In the genomic region with DNA sequence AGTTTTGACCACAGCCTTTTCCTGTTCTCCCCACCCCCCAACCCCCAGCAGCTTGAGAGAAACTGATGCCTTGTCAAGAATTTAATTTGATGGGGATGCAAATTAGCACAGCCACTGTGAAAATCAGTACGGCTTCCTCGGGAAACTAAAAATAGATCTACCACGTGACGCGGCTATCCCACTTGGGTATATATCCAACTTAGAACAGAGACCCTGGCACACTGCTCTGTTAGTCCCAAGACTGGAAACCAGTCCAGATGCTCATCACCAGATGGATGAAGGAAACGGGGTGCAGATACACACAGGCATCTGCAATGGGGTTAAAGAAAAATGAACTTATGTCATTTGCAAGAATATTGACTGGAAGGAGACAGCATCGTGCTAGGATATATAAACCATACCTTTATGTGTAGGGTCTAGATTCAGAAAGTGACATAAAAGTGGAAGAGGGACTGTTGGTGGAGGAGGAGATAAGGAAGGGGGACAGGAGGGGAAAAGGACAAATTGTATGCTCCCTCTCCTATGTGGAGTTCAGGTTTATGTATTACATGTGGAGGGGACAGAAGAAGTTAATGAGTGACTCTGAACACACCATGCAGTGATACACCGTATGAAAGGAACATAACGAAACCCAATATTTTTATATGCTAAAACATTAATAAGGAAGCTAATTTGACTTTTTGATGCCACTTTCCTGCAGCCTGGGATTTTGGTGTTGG, we compare ENCODE assay signal across 13 mouse cellular contexts. TPM values are rescaled to one million over a fixed set of nuclear protein-coding genes. Genes with fewer than 3 reads are reported as not detected.
DNase-seq lines count a peak whose midpoint lies in the region; ATAC-seq lines count a peak whose summit lies in the region.
"Had no signal": no experiment of that assay in that cellular context is flagged by ENCODE, and none has a peak within 500 bp of the region (broad histone marks: within the 10 kb centered on the region; RNA-seq: fewer than 3 reads in every experiment).

No protein-coding gene starts in this region.

- no peaks in the 10 kb centered on the region for H3K9me3 ChIP-seq in heart, embryonic 13.5 days
- H3K9me3 ChIP-seq in midbrain, embryonic 11.5 days (ENCODE audit: control insufficient read depth, low read length), result no peaks in the 10 kb centered on the region
- no peaks in the 10 kb centered on the region for H3K9me3 ChIP-seq in midbrain, embryonic 16.5 days (replicated peaks; ENCODE audit: control insufficient read depth, low read length, poor library complexity, severe bottlenecking)
- no peaks in the 10 kb centered on the region for H3K9me3 ChIP-seq in liver, embryonic 12.5 days (replicated peaks)
- H3K9me3 ChIP-seq: kidney, embryonic 15.5 days; midbrain, embryonic 10.5 days had no signal

- no peak for ATAC-seq in heart, embryonic 13.5 days (ENCODE audit: extremely low read depth, insufficient number of reproducible peaks, low FRiP score, low TSS enrichment)
- ATAC-seq in midbrain, embryonic 11.5 days (ENCODE audit: low FRiP score), result no peak
- ATAC-seq in midbrain, embryonic 16.5 days, result no peak
- peak; percentile 71 for ATAC-seq in liver, embryonic 12.5 days
- ATAC-seq: CD4-positive, CD25-positive, alpha-beta regulatory T cell, adult 4 months had no signal

- no peaks in the 10 kb centered on the region for H3K27me3 ChIP-seq in heart, embryonic 13.5 days (replicated peaks)
- no peaks in the 10 kb centered on the region for H3K27me3 ChIP-seq in midbrain, embryonic 11.5 days (ENCODE audit: control insufficient read depth, insufficient read depth, low read length)
- no peaks in the 10 kb centered on the region for H3K27me3 ChIP-seq in midbrain, embryonic 16.5 days (ENCODE audit: control insufficient read depth, insufficient read depth, low read depth, low read length)
- no peaks in the 10 kb centered on the region for H3K27me3 ChIP-seq in liver, embryonic 12.5 days (replicated peaks)
- H3K27me3 ChIP-seq: kidney, embryonic 15.5 days had no signal

- H3K4me3 ChIP-seq in heart, embryonic 13.5 days, result peak overlapping the region; percentile 18; the same call in 1 of the 2 replicates
- H3K4me3 ChIP-seq in midbrain, embryonic 11.5 days (ENCODE audit: low read depth, low read length), result no peak overlapping the region
- H3K4me3 ChIP-seq in midbrain, embryonic 16.5 days (ENCODE audit: low read depth, low read length), result no peak overlapping the region
- H3K4me3 ChIP-seq in liver, embryonic 12.5 days, result no peak overlapping the region
- H3K4me3 ChIP-seq: kidney, embryonic 15.5 days; layer of hippocampus, adult 2 months; midbrain, embryonic 10.5 days had no signal

- intact Hi-C loops in heart, postnatal 36 days (cut with DNase I), result no loop called here

- no peak for DNase-seq in heart, postnatal 36 days
- peak; percentile 56 for DNase-seq in midbrain, embryonic 11.5 days (ENCODE audit: low spot score, missing footprints)
- DNase-seq in cerebellum, postnatal 4 days (ENCODE audit: low spot score in 2 of 2), result no peak
- DNase-seq in layer of hippocampus, postnatal 10 days (ENCODE audit: low spot score in 2 of 2), result no peak
- DNase-seq: cerebellum, adult 9-10 months; right cerebral cortex, postnatal 4 days had no signal

- H3K9ac ChIP-seq in heart, embryonic 13.5 days, result no peak overlapping the region
- H3K9ac ChIP-seq in midbrain, embryonic 11.5 days (ENCODE audit: low read length), result no peak overlapping the region
- H3K9ac ChIP-seq in midbrain, embryonic 16.5 days (ENCODE audit: low read depth, low read length), result no peak overlapping the region
- H3K9ac ChIP-seq in liver, embryonic 12.5 days, result no peak overlapping the region
- H3K9ac ChIP-seq: kidney, embryonic 15.5 days had no signal

- H3K27ac ChIP-seq in heart, embryonic 13.5 days (replicated peaks), result peak overlapping the region; percentile 42; the same call in 1 of the 2 replicates
- H3K27ac ChIP-seq in midbrain, embryonic 11.5 days (ENCODE audit: low read depth, low read length), result no peak overlapping the region
- H3K27ac ChIP-seq in midbrain, embryonic 16.5 days (ENCODE audit: low read length), result no peak overlapping the region; the same call in 1 of the 2 replicates
- peak overlapping the region; percentile 17 for H3K27ac ChIP-seq in liver, embryonic 12.5 days
- H3K27ac ChIP-seq: kidney, embryonic 15.5 days; layer of hippocampus, adult 2 months; midbrain, embryonic 10.5 days had no signal

- H3K4me1 ChIP-seq in heart, embryonic 13.5 days, result peaks cover 38% of the 10 kb centered on the region
- no peaks in the 10 kb centered on the region for H3K4me1 ChIP-seq in midbrain, embryonic 11.5 days (ENCODE audit: control insufficient read depth, insufficient read depth, low read length)
- no peaks in the 10 kb centered on the region; the same call in none of the 2 replicates for H3K4me1 ChIP-seq in midbrain, embryonic 16.5 days (ENCODE audit: control insufficient read depth, insufficient read depth, low read length)
- 0 out of 2 replicates have a peak, but pooled peaks cover 4% of the 10 kb centered on the region for H3K4me1 ChIP-seq in liver, embryonic 12.5 days

- no peaks in the 10 kb centered on the region for H3K36me3 ChIP-seq in heart, embryonic 13.5 days
- H3K36me3 ChIP-seq in midbrain, embryonic 11.5 days (ENCODE audit: control insufficient read depth, insufficient read depth, low read length), result no peaks in the 10 kb centered on the region
- H3K36me3 ChIP-seq in midbrain, embryonic 16.5 days (ENCODE audit: control insufficient read depth, insufficient read depth, low read length), result no peaks in the 10 kb centered on the region
- H3K36me3 ChIP-seq in liver, embryonic 12.5 days, result no peaks in the 10 kb centered on the region
- H3K36me3 ChIP-seq: kidney, embryonic 15.5 days; midbrain, embryonic 10.5 days had no signal

- H3K4me2 ChIP-seq in heart, embryonic 13.5 days, result peak overlapping the region; percentile 55
- H3K4me2 ChIP-seq in midbrain, embryonic 11.5 days, result no peak overlapping the region
- no peak overlapping the region for H3K4me2 ChIP-seq in midbrain, embryonic 16.5 days (ENCODE audit: low read length)
- H3K4me2 ChIP-seq in liver, embryonic 12.5 days, result 0 out of 2 replicates have a peak overlapping the region, but pooled peaks have one; percentile 10
- H3K4me2 ChIP-seq: kidney, embryonic 15.5 days had no signal

- 53% methylated on average over 9 of the region's 9 CpGs for WGBS in heart, embryonic 13.5 days
- WGBS in midbrain, embryonic 11.5 days, result 92% methylated on average over 9 of the region's 9 CpGs
- WGBS in midbrain, embryonic 16.5 days, result 78% methylated on average over 9 of the region's 9 CpGs
- WGBS in liver, embryonic 12.5 days (ENCODE audit: insufficient replicate concordance), result 54% methylated on average over 9 of the region's 9 CpGs

RNA-seq across cellular contexts. Expression of a gene that starts 16.6 kb away (rescaled TPM):
- polyA plus RNA-seq in heart, embryonic 13.5 days (2015; fragmentation: Nextera tagmentation; extraction: Ambion mirVana), result 1.6 and 2.3 TPM in 2 replicates
- 1 to 10 TPM; 4.6 to 5.8 TPM for total RNA-seq in heart, postnatal 36 days (2021)
- polyA plus RNA-seq in midbrain, embryonic 11.5 days (2014; fragmentation: Nextera tagmentation; extraction: Ambion mirVana), result 1.9 and 2.7 TPM in 2 replicates
- 3.4 and 3.9 TPM in 2 replicates for polyA plus RNA-seq in midbrain, embryonic 16.5 days (2015; fragmentation: Nextera tagmentation; extraction: Ambion mirVana)
- polyA plus RNA-seq in liver, embryonic 12.5 days (2016; fragmentation: Nextera tagmentation; extraction: Ambion mirVana), result 4.7 and 4.9 TPM in 2 replicates
- 10 to 100 TPM; 16.1 to 18.9 TPM for total RNA-seq in layer of hippocampus, postnatal 10 days (2021)

RNA-seq across cellular contexts. Expression of a gene that starts 56.3 kb away (rescaled TPM):
- 375 and 413 TPM in 2 replicates for polyA plus RNA-seq in heart, embryonic 13.5 days (2015; fragmentation: Nextera tagmentation; extraction: Ambion mirVana)
- 100 to 1,000 TPM; 309 to 323 TPM for total RNA-seq in heart, postnatal 36 days (2021)
- 435 and 478 TPM in 2 replicates for polyA plus RNA-seq in midbrain, embryonic 11.5 days (2014; fragmentation: Nextera tagmentation; extraction: Ambion mirVana)
- polyA plus RNA-seq in midbrain, embryonic 16.5 days (2015; fragmentation: Nextera tagmentation; extraction: Ambion mirVana), result 538 and 554 TPM in 2 replicates
- 165 and 171 TPM in 2 replicates for polyA plus RNA-seq in liver, embryonic 12.5 days (2016; fragmentation: Nextera tagmentation; extraction: Ambion mirVana)
- total RNA-seq in layer of hippocampus, postnatal 10 days (2021), result 100 to 1,000 TPM; 414 to 447 TPM

Comparison
In these comparisons a context has a peak if more than half of its experiments do, and no peak if none do; other contexts are left out.
1. H3K27ac ChIP-seq: peak in heart, embryonic 13.5 days (single experiment) and liver, embryonic 12.5 days (single experiment); none in midbrain, embryonic 11.5 days (single experiment) and midbrain, embryonic 16.5 days (single experiment).
2. H3K4me2 ChIP-seq: peak in heart, embryonic 13.5 days (single experiment) and liver, embryonic 12.5 days (single experiment); none in midbrain, embryonic 11.5 days (single experiment) and midbrain, embryonic 16.5 days (single experiment).